12 mouse cellular contexts compared by ENCODE assay signal in genomic region chr5:76163828-76164390, GRCm38 (mm10).
"Had no signal": no experiment of that assay in that cellular context is flagged by ENCODE, and none has a peak within 500 bp of the region (broad histone marks: within the 10 kb centered on the region; RNA-seq: fewer than 3 reads in every experiment).

No protein-coding gene starts in this region.

- H3K4me2 ChIP-seq: kidney, embryonic 15.5 days; liver, embryonic 13.5 days; lung, embryonic 14.5 days; midbrain, embryonic 11.5 days had no signal

- H3K27ac ChIP-seq: left cerebral cortex, adult 2 months; liver, embryonic 13.5 days had no signal

- ATAC-seq: intestine, postnatal 0 days had no signal

- H3K36me3 ChIP-seq: kidney, embryonic 15.5 days; liver, embryonic 13.5 days had no signal

- H3K4me3 ChIP-seq: kidney, embryonic 15.5 days; left cerebral cortex, adult 2 months; liver, embryonic 13.5 days had no signal

- H3K9me3 ChIP-seq: kidney, embryonic 15.5 days; liver, embryonic 13.5 days had no signal

- H3K27me3 ChIP-seq: kidney, embryonic 15.5 days; liver, embryonic 13.5 days had no signal

- H3K9ac ChIP-seq: kidney, embryonic 15.5 days; liver, embryonic 13.5 days; lung, embryonic 14.5 days had no signal

- DNase-seq: kidney, adult 8-10 months; kidney, postnatal 36 days; layer of hippocampus, postnatal 36 days; liver, embryonic 13.5 days; lung, embryonic 14.5 days; lung, postnatal 36 days; midbrain, embryonic 14.5 days; thymus, postnatal 25 days had no signal
